Mouse (Mus musculus) NIH3T3 (cell line): ENCODE measurements around the gene Kcnh4.

Source experiments
- DNase-seq: peaks from one replicate; pipeline ENCODE4 v3.0.0-alpha.2; 2012; ENCODE audit warnings: low read depth

Gene Kcnh4

GRCm38 (mm10) chr11:100710528-100710927, 49.2 kb downstream of the Kcnh4 start:
- no peak for DNase-seq

GRCm38 (mm10) chr11:100709201-100709810, 50.4 kb downstream of the Kcnh4 start:
- no peak for DNase-seq

- DNase-seq, result no peak
Measured at GRCm38 (mm10) chr11:100705095-100705747, 54.5 kb downstream of the Kcnh4 start.

GRCm38 (mm10) chr11:100703851-100704531, 55.8 kb downstream of the Kcnh4 start, which contains the start of gene Dhx58:
Gene Dhx58 (minus strand): TSS chr11:100704271.
- peak; percentile 78 for DNase-seq

GRCm38 (mm10) chr11:100703366-100703765, 56.4 kb downstream of the Kcnh4 start:
- no peak for DNase-seq

- DNase-seq, result no peak
Measured at GRCm38 (mm10) chr11:100702906-100703305, 56.8 kb downstream of the Kcnh4 start.

- DNase-seq, result peak; percentile 94
Measured at GRCm38 (mm10) chr11:100702081-100702851, 57.5 kb downstream of the Kcnh4 start.

GRCm38 (mm10) chr11:100701301-100701700, 58.4 kb downstream of the Kcnh4 start:
- DNase-seq, result no peak

GRCm38 (mm10) chr11:100700710-100701109, 59.0 kb downstream of the Kcnh4 start:
- no peak for DNase-seq

- DNase-seq, result no peak
Measured at GRCm38 (mm10) chr11:100697921-100698320, 61.8 kb downstream of the Kcnh4 start.

- peak; percentile 83 for DNase-seq
Measured at GRCm38 (mm10) chr11:100694926-100695325, 64.8 kb downstream of the Kcnh4 start.

GRCm38 (mm10) chr11:100693154-100693553, 66.6 kb downstream of the Kcnh4 start:
- DNase-seq, result no peak

- DNase-seq, result no peak
Measured at GRCm38 (mm10) chr11:100692164-100692616, 67.6 kb downstream of the Kcnh4 start, which contains the start of gene Zfp385c. Gene Zfp385c (minus strand): TSS chr11:100692455.

- DNase-seq, result peak; percentile 70
Measured at GRCm38 (mm10) chr11:100690389-100690788, 69.4 kb downstream of the Kcnh4 start.
